Mouse (Mus musculus): ENCODE results near the gene Rev3l. TPM values are rescaled to one million over a fixed set of nuclear protein-coding genes. Genes with fewer than 3 reads are reported as not detected.

Gene Rev3l
- polyA plus RNA-seq, 1 experiment from 2014 or later, result 41.4 TPM

- H3K27me3 ChIP-seq (ENCODE audit: control insufficient read depth, insufficient read depth, low read depth, low read length), result no peaks in the 10 kb centered on the region
- peaks cover 6% of the 10 kb centered on the region for H3K4me1 ChIP-seq (ENCODE audit: control insufficient read depth, insufficient read depth, low read length)
- H3K9me3 ChIP-seq (replicated peaks; ENCODE audit: control insufficient read depth, low read length, poor library complexity, severe bottlenecking), result no peaks in the 10 kb centered on the region
- 84% methylated on average over 2 of the region's 2 CpGs for WGBS
- H3K4me2 ChIP-seq (ENCODE audit: low read length), result no peak overlapping the region
- H3K4me3 ChIP-seq (ENCODE audit: low read depth, low read length), result no peak overlapping the region
- no peaks in the 10 kb centered on the region for H3K36me3 ChIP-seq (ENCODE audit: control insufficient read depth, insufficient read depth, low read length)
- H3K9ac ChIP-seq (ENCODE audit: low read depth, low read length), result no peak overlapping the region
- no peak for ATAC-seq
- H3K27ac ChIP-seq (ENCODE audit: low read length), result no peak overlapping the region
Measured at GRCm38 (mm10) chr10:39772259-39772658, 40.3 kb downstream of the Rev3l start.

- no peak overlapping the region for H3K9ac ChIP-seq (ENCODE audit: low read depth, low read length)
- no peak overlapping the region for H3K27ac ChIP-seq (ENCODE audit: low read length)
- no peaks in the 10 kb centered on the region for H3K36me3 ChIP-seq (ENCODE audit: control insufficient read depth, insufficient read depth, low read length)
- H3K4me3 ChIP-seq (ENCODE audit: low read depth, low read length), result no peak overlapping the region
- H3K27me3 ChIP-seq (ENCODE audit: control insufficient read depth, insufficient read depth, low read depth, low read length), result no peaks in the 10 kb centered on the region
- no peaks in the 10 kb centered on the region for H3K9me3 ChIP-seq (replicated peaks; ENCODE audit: control insufficient read depth, low read length, poor library complexity, severe bottlenecking)
- H3K4me2 ChIP-seq (ENCODE audit: low read length), result no peak overlapping the region
- 92% methylated on average over 9 of the region's 9 CpGs for WGBS
- ATAC-seq, result no peak
- peaks cover 4% of the 10 kb centered on the region for H3K4me1 ChIP-seq (ENCODE audit: control insufficient read depth, insufficient read depth, low read length)
Measured at GRCm38 (mm10) chr10:39773940-39774726, 42.2 kb downstream of the Rev3l start.

- H3K36me3 ChIP-seq (ENCODE audit: control insufficient read depth, insufficient read depth, low read length), result no peaks in the 10 kb centered on the region
- H3K9ac ChIP-seq (ENCODE audit: low read depth, low read length), result no peak overlapping the region
- ATAC-seq, result no peak
- no peaks in the 10 kb centered on the region for H3K9me3 ChIP-seq (replicated peaks; ENCODE audit: control insufficient read depth, low read length, poor library complexity, severe bottlenecking)
- no peak overlapping the region for H3K4me3 ChIP-seq (ENCODE audit: low read depth, low read length)
- no peak overlapping the region for H3K4me2 ChIP-seq (ENCODE audit: low read length)
- WGBS, result 90% methylated on average over 3 of the region's 3 CpGs
- H3K27ac ChIP-seq (ENCODE audit: low read length), result no peak overlapping the region
- no peaks in the 10 kb centered on the region for H3K27me3 ChIP-seq (ENCODE audit: control insufficient read depth, insufficient read depth, low read depth, low read length)
- peaks cover 4% of the 10 kb centered on the region; the same call in 1 of the 2 replicates for H3K4me1 ChIP-seq (ENCODE audit: control insufficient read depth, insufficient read depth, low read length)
Measured at GRCm38 (mm10) chr10:39776927-39777326, 45.0 kb downstream of the Rev3l start.

- H3K4me3 ChIP-seq (ENCODE audit: low read depth, low read length), result no peak overlapping the region
- no peak overlapping the region for H3K4me2 ChIP-seq (ENCODE audit: low read length)
- no peaks in the 10 kb centered on the region for H3K36me3 ChIP-seq (ENCODE audit: control insufficient read depth, insufficient read depth, low read length)
- peaks cover 4% of the 10 kb centered on the region; the same call in 1 of the 2 replicates for H3K4me1 ChIP-seq (ENCODE audit: control insufficient read depth, insufficient read depth, low read length)
- H3K27me3 ChIP-seq (ENCODE audit: control insufficient read depth, insufficient read depth, low read depth, low read length), result no peaks in the 10 kb centered on the region
- H3K9me3 ChIP-seq (replicated peaks; ENCODE audit: control insufficient read depth, low read length, poor library complexity, severe bottlenecking), result no peaks in the 10 kb centered on the region
- no peak overlapping the region for H3K27ac ChIP-seq (ENCODE audit: low read length)
- no peak overlapping the region for H3K9ac ChIP-seq (ENCODE audit: low read depth, low read length)
- no peak for ATAC-seq
- WGBS, result 92% methylated on average over 4 of the region's 4 CpGs
Measured at GRCm38 (mm10) chr10:39778305-39778704, 46.4 kb downstream of the Rev3l start.

GRCm38 (mm10) chr10:39785241-39785640 lies 53.3 kb downstream of the Rev3l start:
- Histone ChIP-seq H3K4me1 (ENCODE audit: control insufficient read depth, insufficient read depth, low read length) (no peaks in the 10 kb centered on the region), H3K27me3 (ENCODE audit: control insufficient read depth, insufficient read depth, low read depth, low read length) (no peaks in the 10 kb centered on the region), H3K9ac (ENCODE audit: low read depth, low read length) (no peak overlapping the region), H3K4me3 (ENCODE audit: low read depth, low read length) (no peak overlapping the region), H3K27ac (ENCODE audit: low read length) (no peak overlapping the region), H3K9me3 (replicated peaks; ENCODE audit: control insufficient read depth, low read length, poor library complexity, severe bottlenecking) (no peaks in the 10 kb centered on the region), H3K4me2 (ENCODE audit: low read length) (no peak overlapping the region), H3K36me3 (ENCODE audit: control insufficient read depth, insufficient read depth, low read length) (peaks cover 6% of the 10 kb centered on the region; the same call in 1 of the 2 replicates)
- no peak for ATAC-seq
- 89% methylated on average over 3 of the region's 3 CpGs for WGBS

GRCm38 (mm10) chr10:39793295-39793694 lies 61.4 kb downstream of the Rev3l start:
- H3K4me3 ChIP-seq (ENCODE audit: low read depth, low read length), result no peak overlapping the region
- no peak overlapping the region for H3K4me2 ChIP-seq (ENCODE audit: low read length)
- ATAC-seq, result no peak
- no peaks in the 10 kb centered on the region for H3K4me1 ChIP-seq (ENCODE audit: control insufficient read depth, insufficient read depth, low read length)
- no peak overlapping the region for H3K27ac ChIP-seq (ENCODE audit: low read length)
- no peak overlapping the region for H3K9ac ChIP-seq (ENCODE audit: low read depth, low read length)
- no peaks in the 10 kb centered on the region for H3K9me3 ChIP-seq (replicated peaks; ENCODE audit: control insufficient read depth, low read length, poor library complexity, severe bottlenecking)
- 97% methylated on average over 1 of the region's 1 CpGs for WGBS
- H3K36me3 ChIP-seq (ENCODE audit: control insufficient read depth, insufficient read depth, low read length), result 0 out of 2 replicates have a peak, but pooled peaks cover 2% of the 10 kb centered on the region
- no peaks in the 10 kb centered on the region for H3K27me3 ChIP-seq (ENCODE audit: control insufficient read depth, insufficient read depth, low read depth, low read length)

- Histone ChIP-seq H3K9ac (ENCODE audit: low read depth, low read length) (no peak overlapping the region), H3K27me3 (ENCODE audit: control insufficient read depth, insufficient read depth, low read depth, low read length) (no peaks in the 10 kb centered on the region), H3K4me1 (ENCODE audit: control insufficient read depth, insufficient read depth, low read length) (no peaks in the 10 kb centered on the region), H3K27ac (ENCODE audit: low read length) (no peak overlapping the region), H3K9me3 (replicated peaks; ENCODE audit: control insufficient read depth, low read length, poor library complexity, severe bottlenecking) (no peaks in the 10 kb centered on the region), H3K4me2 (ENCODE audit: low read length) (no peak overlapping the region), H3K36me3 (ENCODE audit: control insufficient read depth, insufficient read depth, low read length) (peaks cover 26% of the 10 kb centered on the region), H3K4me3 (ENCODE audit: low read depth, low read length) (no peak overlapping the region)
- no peak for ATAC-seq
- 69% methylated on average over 3 of the region's 3 CpGs for WGBS
Measured at GRCm38 (mm10) chr10:39811507-39811906, 79.6 kb downstream of the Rev3l start.

GRCm38 (mm10) chr10:39842621-39843020 lies 110.7 kb downstream of the Rev3l start:
- no peaks in the 10 kb centered on the region for H3K9me3 ChIP-seq (replicated peaks; ENCODE audit: control insufficient read depth, low read length, poor library complexity, severe bottlenecking)
- peaks cover 19% of the 10 kb centered on the region for H3K36me3 ChIP-seq (ENCODE audit: control insufficient read depth, insufficient read depth, low read length)
- no peak overlapping the region for H3K4me2 ChIP-seq (ENCODE audit: low read length)
- H3K9ac ChIP-seq (ENCODE audit: low read depth, low read length), result no peak overlapping the region
- H3K27me3 ChIP-seq (ENCODE audit: control insufficient read depth, insufficient read depth, low read depth, low read length), result no peaks in the 10 kb centered on the region
- H3K4me3 ChIP-seq (ENCODE audit: low read depth, low read length), result no peak overlapping the region
- H3K4me1 ChIP-seq (ENCODE audit: control insufficient read depth, insufficient read depth, low read length), result no peaks in the 10 kb centered on the region
- ATAC-seq, result no peak
- no peak overlapping the region for H3K27ac ChIP-seq (ENCODE audit: low read length)
- 92% methylated on average over 1 of the region's 1 CpGs for WGBS

- Histone ChIP-seq H3K27me3 (ENCODE audit: control insufficient read depth, insufficient read depth, low read depth, low read length) (no peaks in the 10 kb centered on the region), H3K9ac (ENCODE audit: low read depth, low read length) (no peak overlapping the region), H3K4me3 (ENCODE audit: low read depth, low read length) (no peak overlapping the region), H3K27ac (ENCODE audit: low read length) (no peak overlapping the region), H3K4me2 (ENCODE audit: low read length) (no peak overlapping the region), H3K9me3 (replicated peaks; ENCODE audit: control insufficient read depth, low read length, poor library complexity, severe bottlenecking) (no peaks in the 10 kb centered on the region), H3K4me1 (ENCODE audit: control insufficient read depth, insufficient read depth, low read length) (no peaks in the 10 kb centered on the region), H3K36me3 (ENCODE audit: control insufficient read depth, insufficient read depth, low read length) (peaks cover 40% of the 10 kb centered on the region)
- ATAC-seq, result no peak
- WGBS, result 94% methylated on average over 2 of the region's 2 CpGs
Measured at GRCm38 (mm10) chr10:39865509-39865908, 133.6 kb downstream of the Rev3l start.

Data from midbrain, embryonic 16.5 days (tissue).